Mouse (Mus musculus) left cerebral cortex, postnatal 4 days (tissue): Measurements from ENCODE around the gene Pank1. TPM values are rescaled to one million over a fixed set of nuclear protein-coding genes. Genes with fewer than 3 reads are reported as not detected.

Experiments used
- DNase-seq: peaks from one replicate; pipeline ENCODE4 v3.0.0-alpha.2; 2022
- intact Hi-C: fragments of 180-260 bp; cut with DNase I; formaldehyde crosslinking; loops from one replicate; pipeline ENCODE4 v1.15.1; 2025
- total RNA-seq, 2 experiments: library from RNA; stranded (reverse); gene quantifications; 2 replicates each; pipeline ENCODE4 v1.2.3; 2021

The Pank1 gene
- total RNA-seq, 2 experiments from 2014 or later, result 18.0 to 18.8 TPM

DNA sequence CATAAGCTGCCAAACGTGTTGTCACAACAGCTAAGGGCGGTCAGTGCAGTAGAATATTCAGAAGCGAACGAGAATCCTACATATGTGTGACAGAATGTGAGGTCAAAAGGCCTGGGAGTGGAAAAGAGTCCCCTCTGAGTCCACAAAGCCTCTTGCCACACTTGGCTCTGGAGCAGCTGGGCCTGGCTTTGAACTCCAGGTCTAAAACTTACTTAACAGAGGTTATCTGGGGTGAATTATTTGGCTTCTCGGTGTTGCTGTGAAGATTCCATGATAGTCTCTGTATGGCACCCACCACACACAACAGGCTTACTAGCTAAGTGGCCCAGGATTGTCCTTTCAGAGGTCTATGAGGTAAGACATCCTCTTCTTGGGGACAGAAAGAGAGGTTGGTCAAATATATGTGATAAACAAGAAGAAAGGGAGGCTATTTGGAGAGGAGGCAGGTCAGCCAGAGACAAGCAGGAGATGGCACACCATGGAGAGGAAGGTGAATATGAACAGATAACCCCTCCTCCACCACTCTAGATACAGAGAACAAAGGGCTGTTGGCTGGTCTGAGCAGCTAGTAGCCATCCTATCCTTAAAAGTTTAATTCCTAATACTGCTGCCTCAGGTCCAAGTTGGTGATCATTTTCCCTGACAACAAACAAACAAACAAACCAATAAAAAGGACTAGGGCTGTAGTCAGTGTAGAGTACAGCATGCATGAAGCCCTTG lies 51.2 kb downstream of the Pank1 start:
- intact Hi-C loops, result no loop called here
- DNase-seq, result no peak

DNA sequence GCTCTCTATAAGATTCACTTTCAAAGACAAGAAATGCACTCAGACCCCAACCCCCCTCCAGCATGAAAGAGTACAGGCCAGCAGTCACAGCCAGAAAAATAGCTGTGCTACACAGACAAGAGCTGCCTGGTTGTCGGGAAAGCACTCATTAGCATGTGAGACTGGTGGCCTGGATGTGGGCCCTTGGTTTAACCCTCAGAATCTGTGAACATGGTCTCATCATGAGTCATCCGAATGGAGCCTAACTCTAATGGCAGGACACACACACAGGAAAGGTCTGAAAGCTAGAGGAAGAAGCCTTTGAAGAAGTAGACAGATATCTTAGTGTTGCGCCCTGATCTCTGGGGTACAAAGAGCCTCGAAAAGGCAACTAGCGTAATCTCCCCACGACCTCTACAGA lies 51.8 kb downstream of the Pank1 start:
- DNase-seq, result no peak
- intact Hi-C loops, result no loop called here

DNA sequence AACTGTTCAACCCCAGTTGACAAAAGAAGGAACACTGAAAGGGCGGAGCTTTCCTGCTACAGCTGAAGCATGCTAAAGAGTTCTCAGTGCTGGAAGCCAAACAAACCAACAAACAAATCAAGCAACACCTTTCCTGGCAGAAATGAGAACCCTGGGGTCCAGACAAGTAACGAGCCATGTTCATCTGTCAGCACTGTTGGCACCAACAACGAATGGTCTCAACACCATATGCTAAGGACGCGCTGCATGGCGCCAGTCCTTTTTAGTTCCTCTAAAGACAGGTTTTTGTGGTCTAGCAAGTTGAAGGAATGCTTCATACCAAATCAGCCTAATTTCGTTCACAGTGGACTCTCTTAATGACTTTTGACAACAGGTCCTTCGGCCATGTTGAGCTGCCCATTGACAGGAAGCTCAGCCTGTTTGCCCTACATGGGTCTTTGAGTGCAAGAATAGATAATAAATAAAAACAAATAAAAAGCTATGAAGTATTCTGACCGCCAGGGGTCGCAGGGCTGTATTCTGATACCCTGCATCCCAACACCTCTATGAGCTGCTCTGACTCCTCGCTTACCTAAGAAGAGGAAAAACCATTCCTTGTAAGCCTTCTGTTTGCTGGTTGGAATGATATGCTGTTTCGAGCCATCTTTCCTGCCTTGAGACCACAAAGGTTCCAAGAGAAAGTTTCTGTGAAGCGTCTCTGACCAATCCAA lies 53.2 kb downstream of the Pank1 start:
- intact Hi-C loops, result no loop called here
- peak; percentile 34 for DNase-seq

GRCm38 (mm10) chr19:34819577-34820170 lies 59.6 kb downstream of the Pank1 start:
- intact Hi-C loops, result no loop called here
- DNase-seq, result no peak

DNA sequence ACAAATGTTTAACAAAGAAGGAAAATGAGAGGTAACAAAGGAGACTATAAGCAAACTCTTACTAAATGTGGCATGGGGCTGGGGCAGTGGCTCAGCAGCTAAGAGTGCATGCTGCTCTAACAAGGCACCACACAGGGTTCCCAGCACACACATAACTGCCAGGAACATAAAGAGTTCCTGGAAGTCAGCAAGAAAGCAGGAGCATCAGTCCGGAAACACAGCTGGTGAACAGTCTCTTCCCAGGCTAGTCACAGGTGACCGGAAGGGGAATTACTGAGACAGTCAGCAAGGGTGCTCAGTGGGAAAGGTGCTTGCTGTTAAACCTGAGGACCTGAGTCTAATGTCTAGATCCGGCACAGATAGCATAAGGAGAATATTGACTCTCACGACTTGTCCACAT lies 63.9 kb downstream of the Pank1 start:
- DNase-seq, result no peak
- intact Hi-C loops, result no loop called here

DNA sequence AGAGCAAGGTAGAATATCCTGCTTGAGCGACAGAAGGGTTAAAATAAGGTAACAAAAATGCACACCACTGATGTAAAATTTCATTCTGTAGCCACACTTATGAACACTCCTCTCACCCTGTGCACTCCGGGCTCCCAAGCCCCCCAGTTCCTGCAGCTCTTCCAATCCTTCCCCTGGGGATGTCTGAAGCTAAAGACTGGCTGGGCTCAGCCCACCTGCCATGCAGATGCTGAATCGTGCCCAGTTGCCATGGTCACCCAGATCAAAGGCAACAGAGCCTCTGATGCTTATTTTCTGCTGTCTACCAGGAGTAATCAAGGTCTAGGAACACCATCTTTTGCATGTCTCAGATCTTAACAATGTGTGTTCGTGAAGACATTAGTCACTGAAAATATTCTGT lies 64.6 kb downstream of the Pank1 start:
- DNase-seq, result no peak
- intact Hi-C loops, result no loop called here

GRCm38 (mm10) chr19:34813961-34814360 lies 65.3 kb downstream of the Pank1 start:
- intact Hi-C loops, result no loop called here
- DNase-seq, result no peak

- DNase-seq, result no peak
- intact Hi-C loops, result no loop called here
Observed at GRCm38 (mm10) chr19:34813533-34813932, 65.7 kb downstream of the Pank1 start.

DNA sequence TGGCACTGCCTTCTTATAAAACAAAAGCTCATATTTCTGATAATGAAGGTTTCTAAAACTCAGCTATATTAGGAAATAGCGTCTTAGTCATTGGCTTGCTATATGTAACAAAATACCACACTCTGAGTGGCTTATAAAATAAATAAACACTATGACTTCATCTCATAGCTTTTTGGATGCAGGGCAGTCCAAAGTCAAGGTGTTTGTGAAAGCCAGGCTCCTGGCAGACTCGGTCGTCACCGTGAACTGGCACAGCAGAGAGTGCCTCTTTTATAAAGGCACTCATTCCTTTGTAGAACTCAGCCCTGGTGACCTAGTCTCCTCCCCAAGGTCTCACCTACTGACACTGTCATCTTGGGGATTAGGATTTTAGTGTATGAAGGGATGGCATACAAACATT lies 66.5 kb downstream of the Pank1 start:
- no peak for DNase-seq
- intact Hi-C loops, result no loop called here

DNA sequence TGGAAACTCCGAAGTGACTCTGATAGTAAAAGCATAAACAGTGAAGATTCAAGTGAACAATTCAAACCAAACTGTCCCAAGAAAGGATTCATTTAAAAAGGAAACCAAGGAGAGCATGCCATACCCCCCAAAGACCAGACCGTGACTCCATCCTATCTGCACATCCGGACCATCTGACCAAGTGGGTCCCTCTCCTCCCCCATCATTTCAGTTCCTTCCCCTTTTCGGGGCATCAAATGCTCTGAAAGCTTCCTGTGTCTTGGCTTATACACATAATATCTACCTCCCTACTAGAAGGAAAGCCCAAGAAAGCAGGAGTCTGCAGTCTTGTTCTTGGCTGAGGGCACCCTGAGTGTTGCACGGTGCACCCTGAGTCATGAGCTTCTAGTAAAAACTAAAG lies 72.1 kb downstream of the Pank1 start:
- DNase-seq, result no peak
- intact Hi-C loops, result no loop called here

GRCm38 (mm10) chr19:34805071-34805470 lies 74.2 kb downstream of the Pank1 start:
- intact Hi-C loops, result no loop called here
- DNase-seq, result no peak

DNA sequence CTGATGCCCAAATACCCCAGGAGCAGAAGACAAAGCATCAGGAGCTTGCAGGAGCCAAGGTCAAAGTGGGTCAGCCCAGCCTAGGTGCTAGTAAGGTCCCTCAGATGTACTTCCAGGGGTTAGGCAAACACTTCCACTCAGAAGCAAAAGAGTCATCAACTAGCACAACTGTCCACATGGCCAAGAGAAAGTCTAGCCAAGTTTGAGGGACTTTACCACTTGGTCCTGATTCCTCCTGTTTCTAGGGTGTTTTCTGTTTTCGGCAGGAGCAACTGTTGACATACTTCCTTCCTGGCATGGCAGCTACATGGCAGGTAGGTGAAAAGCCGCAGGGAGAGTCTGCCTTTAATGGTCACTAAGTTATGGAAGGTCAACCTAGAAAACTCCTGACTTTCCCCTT lies 74.7 kb downstream of the Pank1 start:
- DNase-seq, result no peak
- intact Hi-C loops, result no loop called here

GRCm38 (mm10) chr19:34803396-34803795 lies 75.9 kb downstream of the Pank1 start:
- intact Hi-C loops, result no loop called here
- no peak for DNase-seq

- DNase-seq, result no peak
- intact Hi-C loops, result no loop called here
Observed at GRCm38 (mm10) chr19:34799644-34800267, 79.5 kb downstream of the Pank1 start.

DNA sequence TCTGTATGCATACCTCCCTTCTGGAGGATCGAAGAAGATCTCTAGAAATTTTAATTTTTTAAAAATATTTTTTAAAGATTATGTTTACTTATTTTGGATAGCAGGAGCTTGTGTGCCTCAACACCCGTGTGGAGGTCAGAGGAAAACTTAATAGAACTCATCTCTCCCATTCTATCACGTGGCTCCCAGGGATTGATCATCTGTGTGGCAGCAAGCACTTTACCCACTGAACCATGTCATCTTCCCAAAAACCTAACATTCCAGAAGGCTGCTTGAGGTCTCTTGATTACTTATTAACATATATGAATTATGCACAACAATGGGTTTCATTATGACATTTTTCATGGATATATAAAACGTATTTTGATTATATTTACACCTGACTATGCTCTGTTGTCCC lies 82.9 kb downstream of the Pank1 start:
- intact Hi-C loops, result no loop called here
- DNase-seq, result no peak

- intact Hi-C loops, result no loop called here
Observed at GRCm38 (mm10) chr19:34782491-34782890, 96.8 kb downstream of the Pank1 start.

DNA sequence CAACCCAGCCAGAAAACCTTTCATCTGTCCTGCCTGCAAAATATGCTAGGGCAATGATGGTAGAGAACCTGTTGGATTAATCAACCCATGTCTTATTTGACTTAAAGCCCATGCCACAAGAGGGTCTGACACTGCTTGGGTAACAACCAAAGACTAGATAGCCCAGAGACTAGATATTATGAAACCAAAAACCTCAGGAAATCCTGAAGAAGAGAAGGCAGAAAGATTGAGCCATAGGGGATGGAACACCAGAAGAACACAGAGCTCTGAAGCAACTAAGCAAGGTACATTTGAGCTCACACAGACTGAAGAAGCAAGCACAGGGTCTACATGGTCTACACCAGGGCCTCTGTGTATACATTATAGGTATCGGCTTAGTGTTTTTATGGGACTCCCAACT lies 100.3 kb downstream of the Pank1 start:
- no peak for DNase-seq
- intact Hi-C loops, result no loop called here

More at GRCm38 (mm10) chr19:34782491-34782890, 96.8 kb downstream of the Pank1 start:
- DNase-seq, result no peak

DNA sequence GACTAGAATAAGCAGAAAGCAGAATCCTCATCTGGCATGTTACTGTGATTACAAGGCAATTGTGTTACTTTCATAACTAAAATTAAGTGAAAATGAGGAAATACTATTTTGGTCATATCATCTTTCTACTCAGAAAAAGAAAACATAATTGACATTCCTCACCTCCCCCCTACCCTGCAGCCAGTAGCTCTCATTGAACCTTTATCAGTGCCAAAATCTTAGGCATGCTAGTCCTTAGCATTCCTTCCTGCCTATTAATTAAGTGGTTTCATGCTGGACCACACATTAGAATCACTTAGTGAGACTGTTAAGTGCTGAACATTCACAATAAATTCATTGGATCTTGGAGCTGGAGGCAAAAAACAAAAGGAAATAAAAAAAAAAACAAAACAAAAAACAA lies 101.2 kb downstream of the Pank1 start:
- DNase-seq, result no peak
- intact Hi-C loops, result no loop called here

- DNase-seq, result peak; percentile 25
- intact Hi-C loops, result loop anchor here (2.0 kb wide), 1 partner anchor 106 kb away; no protein-coding TSS in a partner anchor
Observed at GRCm38 (mm10) chr19:34772775-34773174, 106.5 kb downstream of the Pank1 start.

DNA sequence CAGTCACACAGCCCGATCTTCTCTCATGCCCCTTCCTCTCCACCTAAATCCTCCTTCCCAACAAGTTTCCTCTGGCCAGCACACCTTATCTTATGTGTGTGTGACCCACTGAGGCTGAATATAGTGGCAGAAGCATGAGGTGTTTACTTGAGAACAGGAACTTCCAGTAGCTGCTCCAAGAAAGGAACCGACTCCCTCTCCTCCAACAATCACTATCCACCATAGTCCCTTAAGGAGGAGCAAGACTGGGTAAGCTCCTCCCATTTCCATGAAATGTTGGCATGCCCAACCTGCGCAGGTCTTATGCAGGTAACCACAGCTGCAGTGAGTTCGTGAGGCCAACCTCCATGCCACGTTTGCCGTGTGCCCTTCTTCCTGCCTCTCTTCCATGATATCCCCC lies 108.5 kb downstream of the Pank1 start:
- DNase-seq, result no peak
- intact Hi-C loops, result no loop called here

GRCm38 (mm10) chr19:34758754-34759153 lies 120.5 kb downstream of the Pank1 start:
- DNase-seq, result no peak
- intact Hi-C loops, result no loop called here
